In genomic region chr4:55231522-55231921, GRCm38 (mm10) we compare ENCODE assay signal across 10 mouse cellular contexts.
DNase-seq lines count a peak whose midpoint lies in the region; ATAC-seq and TF ChIP-seq lines count a peak whose summit lies in the region.
"Had no signal": no experiment of that assay in that cellular context is flagged by ENCODE, and none has a peak within 500 bp of the region (broad histone marks: within the 10 kb centered on the region; RNA-seq: fewer than 3 reads in every experiment).

No protein-coding gene starts in this region.

- no peaks in the 10 kb centered on the region for H3K27me3 ChIP-seq in hindbrain, embryonic 11.5 days (ENCODE audit: control insufficient read depth, insufficient read depth, low read length)
- no peaks in the 10 kb centered on the region for H3K27me3 ChIP-seq in hindbrain, embryonic 13.5 days
- H3K27me3 ChIP-seq in Patski = no peaks in the 10 kb centered on the region
- no peaks in the 10 kb centered on the region for H3K27me3 ChIP-seq in hindbrain, embryonic 12.5 days
- H3K27me3 ChIP-seq: embryonic facial prominence, embryonic 12.5 days; limb, embryonic 12.5 days had no signal

- POLR2A ChIA-PET in Patski (lab: Charles Lee) = interaction anchor here (1.1 kb wide), 1 partner anchor 87 kb away, joined by 3 read pairs; no protein-coding TSS in a partner anchor

- WGBS in hindbrain, embryonic 11.5 days = 36% methylated on average over 4 of the region's 4 CpGs
- 36% methylated on average over 4 of the region's 4 CpGs for WGBS in hindbrain, embryonic 13.5 days
- 33% methylated on average over 4 of the region's 4 CpGs for WGBS in hindbrain, embryonic 12.5 days

- no peaks in the 10 kb centered on the region for H3K9me3 ChIP-seq in hindbrain, embryonic 11.5 days (ENCODE audit: control insufficient read depth, low read length)
- H3K9me3 ChIP-seq in hindbrain, embryonic 13.5 days = no peaks in the 10 kb centered on the region
- no peaks in the 10 kb centered on the region for H3K9me3 ChIP-seq in hindbrain, embryonic 12.5 days (replicated peaks)
- H3K9me3 ChIP-seq: embryonic facial prominence, embryonic 12.5 days; limb, embryonic 12.5 days had no signal

- no peak overlapping the region for H3K4me3 ChIP-seq in hindbrain, embryonic 11.5 days (ENCODE audit: low read depth, low read length)
- H3K4me3 ChIP-seq in hindbrain, embryonic 13.5 days = no peak overlapping the region
- H3K4me3 ChIP-seq in hindbrain, embryonic 12.5 days = no peak overlapping the region
- H3K4me3 ChIP-seq: embryonic facial prominence, embryonic 12.5 days; limb, embryonic 12.5 days had no signal

- no peak for ATAC-seq in hindbrain, embryonic 11.5 days (ENCODE audit: low FRiP score)
- no peak for ATAC-seq in hindbrain, embryonic 13.5 days (ENCODE audit: low FRiP score)
- no peak for ATAC-seq in Patski
- no peak for ATAC-seq in hindbrain, embryonic 12.5 days (ENCODE audit: low FRiP score)

- H3K9ac ChIP-seq in hindbrain, embryonic 11.5 days (ENCODE audit: low read depth, low read length) = no peak overlapping the region
- H3K9ac ChIP-seq in hindbrain, embryonic 13.5 days = no peak overlapping the region
- H3K9ac ChIP-seq in hindbrain, embryonic 12.5 days = no peak overlapping the region
- H3K9ac ChIP-seq: embryonic facial prominence, embryonic 12.5 days; limb, embryonic 12.5 days had no signal

- in situ Hi-C loops in Patski (cut with MboI; ENCODE audit: low pct_unique_long_range_greater_than_20kb) = loop anchor here (10.0 kb wide), 1 partner anchor 917 kb away; no protein-coding TSS in a partner anchor

- H3K4me1 ChIP-seq in hindbrain, embryonic 11.5 days (replicated peaks; ENCODE audit: control insufficient read depth, insufficient read depth, low read length) = no peaks in the 10 kb centered on the region
- H3K4me1 ChIP-seq in hindbrain, embryonic 13.5 days (replicated peaks) = no peaks in the 10 kb centered on the region
- H3K4me1 ChIP-seq in hindbrain, embryonic 12.5 days = no peaks in the 10 kb centered on the region
- H3K4me1 ChIP-seq: embryonic facial prominence, embryonic 12.5 days; limb, embryonic 12.5 days had no signal

- no peak overlapping the region for H3K4me2 ChIP-seq in hindbrain, embryonic 11.5 days (replicated peaks; ENCODE audit: low read depth, low read length)
- H3K4me2 ChIP-seq in hindbrain, embryonic 13.5 days = no peak overlapping the region
- H3K4me2 ChIP-seq in hindbrain, embryonic 12.5 days (replicated peaks) = no peak overlapping the region
- H3K4me2 ChIP-seq: embryonic facial prominence, embryonic 12.5 days; limb, embryonic 12.5 days had no signal

- H3K27ac ChIP-seq in hindbrain, embryonic 11.5 days (ENCODE audit: low read depth, low read length) = no peak overlapping the region
- H3K27ac ChIP-seq in hindbrain, embryonic 13.5 days = no peak overlapping the region
- H3K27ac ChIP-seq in hindbrain, embryonic 12.5 days = no peak overlapping the region
- H3K27ac ChIP-seq: embryonic facial prominence, embryonic 12.5 days; limb, embryonic 12.5 days had no signal

- TF ChIP-seq CTCF in Patski (IDR thresholded peaks at IDR 0.05) = peak; percentile 76

- CTCF ChIA-PET in Patski (lab: Charles Lee) = interaction anchor here (1.0 to 1.2 kb wide), 3 partner anchors 9 to 13 kb away, joined by 4 to 6 read pairs (median 4); no protein-coding TSS in a partner anchor

- H3K36me3 ChIP-seq in hindbrain, embryonic 11.5 days (ENCODE audit: control insufficient read depth, insufficient read depth, low read length) = no peaks in the 10 kb centered on the region
- H3K36me3 ChIP-seq in hindbrain, embryonic 13.5 days = no peaks in the 10 kb centered on the region
- no peaks in the 10 kb centered on the region for H3K36me3 ChIP-seq in hindbrain, embryonic 12.5 days
- H3K36me3 ChIP-seq: embryonic facial prominence, embryonic 12.5 days; limb, embryonic 12.5 days had no signal

- peak; percentile 60 for DNase-seq in hindbrain, embryonic 11.5 days (ENCODE audit: low spot score)
- DNase-seq in A20 (ENCODE audit: low read depth, low spot score) (peak; percentile 24), Patski (ENCODE audit: low read depth, low spot score) (no peak)
- DNase-seq in induced T-regulatory cell, adult 2 months (ENCODE audit: low read depth) = peak; percentile 21
- peak; percentile 12 for DNase-seq in thymus, postnatal 25 days
- no peak for DNase-seq in left cerebral cortex, adult 8-10 months (ENCODE audit: low spot score in 2 of 2)

Comparison
In these comparisons a context has a peak if more than half of its experiments do, and no peak if none do; other contexts are left out.
1. DNase-seq: peak in hindbrain, embryonic 11.5 days (single experiment), A20 (single experiment), induced T-regulatory cell, adult 2 months (single experiment) and thymus, postnatal 25 days (single experiment); none in Patski (single experiment) and left cerebral cortex, adult 8-10 months (0 of 2).